Mouse (Mus musculus) hematopoietic multipotent progenitor cell, adult 10-12 weeks (in vitro differentiated cells): ENCODE results near the gene Slc15a1. TPM values are rescaled to one million over a fixed set of nuclear protein-coding genes. Genes with fewer than 3 reads are reported as not detected.

Source experiments
- polyA plus RNA-seq: library from polyadenylated mRNA; stranded (reverse); fragments of >175 nt; gene quantifications from 2 replicates; pipeline ENCODE4 v1.2.3, GENCODE M21; 2012; ENCODE audit warnings: low replicate concordance

Slc15a1 gene
- polyA plus RNA-seq: not detected in 2 replicates

GRCm38 (mm10) chr14:121504781-121505484 lies at the start of gene Slc15a1:
Gene Slc15a1, minus strand, starts transcription at chr14:121505252.

Other genes starting within 250 kb of the Slc15a1 start
- 84.8 and 128 TPM in 2 replicates for gene Stk24, start 125.2 kb downstream of the Slc15a1 start, polyA plus RNA-seq